Mouse (Mus musculus): ENCODE data around the gene Aknad1.

DNA sequence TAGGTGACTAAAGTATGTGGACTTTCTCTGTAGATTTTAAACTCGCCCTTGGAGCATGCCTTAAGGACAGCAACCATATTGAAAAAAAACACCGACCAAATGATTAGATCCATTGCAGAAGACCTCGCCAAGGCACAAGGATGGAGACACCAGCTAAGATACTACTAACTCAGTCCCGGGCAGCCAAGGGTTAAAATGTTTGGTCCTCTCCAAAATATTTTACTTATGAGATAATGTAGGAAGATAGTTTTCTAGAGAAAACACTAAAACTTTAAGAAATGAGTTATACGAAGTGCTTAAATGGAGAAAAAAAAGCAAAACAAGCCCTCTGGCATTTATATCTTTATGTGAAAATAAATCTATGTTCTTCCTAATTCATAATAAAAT lies 42.4 kb downstream of the Aknad1 start:
- TF ChIP-seq CTCF (IDR thresholded peaks at IDR 0.05; ENCODE audit: low read depth) (no peak), EP300 (optimal IDR thresholded peaks at IDR 0.05) (no peak)

All from stomach, postnatal 0 days (tissue).